Mouse (Mus musculus): ENCODE measurements around the gene Elp4.

Gene Elp4

DNA sequence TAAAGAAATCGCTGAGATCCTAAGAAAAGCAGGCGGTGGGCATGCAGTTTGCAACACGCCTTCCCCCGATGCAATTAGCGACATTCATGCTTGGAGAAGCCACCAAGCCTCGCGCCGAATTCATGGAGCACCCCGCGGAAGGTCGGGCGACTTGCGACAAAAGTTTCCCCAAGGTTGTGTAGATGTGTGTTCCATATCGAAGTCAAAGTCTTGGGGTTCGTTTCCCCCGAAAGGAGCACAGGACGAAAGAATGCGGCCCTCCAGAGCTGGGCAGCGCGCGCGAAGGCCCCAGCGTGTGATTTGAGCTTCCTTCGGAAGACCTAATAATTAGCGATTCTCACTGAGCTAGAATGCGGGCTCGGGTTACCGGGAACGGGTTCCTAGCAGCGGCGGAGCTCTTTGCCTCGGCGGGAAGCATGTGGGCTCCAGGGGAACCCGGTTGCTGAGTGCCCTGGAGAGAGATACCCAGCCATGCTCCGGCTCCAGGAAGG lies 234.9 kb downstream of the Elp4 start:
- DNase-seq, result peak in 1 of 2 experiments; percentile 10

DNA sequence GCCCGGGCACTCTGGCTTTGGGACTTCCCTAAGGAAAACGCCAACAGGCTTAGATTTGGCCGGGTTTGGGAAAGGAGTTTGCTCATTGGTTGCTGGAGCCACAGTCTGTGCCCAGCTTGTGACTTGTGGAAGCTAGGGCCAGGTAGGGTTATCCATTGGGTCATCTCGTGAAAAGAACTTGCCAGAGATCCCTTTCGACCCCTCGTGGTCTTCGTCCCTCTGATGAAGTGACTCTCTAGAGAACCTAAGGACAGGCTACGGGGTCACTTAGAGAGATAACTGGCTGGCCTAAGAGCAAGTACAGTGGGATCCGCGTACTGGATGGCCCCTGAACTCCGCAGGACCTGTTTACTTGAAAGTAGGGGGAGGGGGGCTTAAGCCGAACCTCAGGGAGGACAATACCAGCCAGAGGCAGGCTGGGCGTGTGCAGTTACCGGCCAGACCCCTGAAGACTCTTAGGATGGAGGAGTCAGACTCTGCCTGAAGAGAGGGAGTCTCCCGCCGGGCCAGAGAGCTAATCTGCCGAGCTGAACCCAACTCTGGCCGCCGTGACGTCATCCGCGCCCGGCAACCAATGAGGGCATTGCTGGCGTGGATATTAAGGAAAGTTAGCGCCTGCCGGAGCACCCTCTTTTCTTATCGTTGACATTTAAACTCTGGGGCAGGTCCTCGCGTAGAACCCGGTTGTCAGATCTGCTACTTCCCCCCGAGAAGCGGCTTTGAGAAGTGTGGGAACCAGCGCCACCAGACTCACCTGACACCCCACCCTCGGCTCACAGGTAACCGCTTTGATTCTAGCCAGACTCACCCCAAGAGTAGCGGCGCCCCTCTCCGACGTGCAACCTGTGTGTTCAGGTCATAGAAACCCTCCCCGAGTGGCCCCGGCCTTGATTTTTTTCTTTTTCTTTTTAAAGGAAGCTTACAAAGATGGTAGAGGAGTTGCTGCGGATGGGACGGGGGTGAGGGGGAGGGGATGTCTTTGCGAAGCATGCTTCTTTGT lies 235.8 kb downstream of the Elp4 start, which contains the start of gene Pax6:
TSS of gene Pax6 (plus strand) at position 630 of the 1,000 bp plus-strand sequence.
- peak in 1 of 2 experiments; percentile 18 for DNase-seq

DNA sequence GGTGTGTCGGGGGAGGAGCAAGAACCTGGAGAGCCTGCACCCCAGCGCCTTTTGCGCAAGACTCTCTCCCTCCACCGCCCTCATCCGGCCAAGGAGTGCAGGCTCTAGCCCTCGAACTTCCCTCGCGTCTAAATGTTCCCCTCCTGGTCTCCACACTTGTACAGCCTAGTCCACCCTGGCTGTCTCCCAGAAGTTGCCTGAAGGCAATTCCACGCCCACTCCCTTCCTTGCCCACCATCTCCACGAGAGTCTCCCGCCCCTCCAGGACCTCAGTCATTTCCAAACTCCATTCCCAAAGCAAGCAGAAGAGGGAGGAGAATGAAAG lies 236.8 kb downstream of the Elp4 start:
- peak in 1 of 2 experiments; percentile 22 for DNase-seq

DNA sequence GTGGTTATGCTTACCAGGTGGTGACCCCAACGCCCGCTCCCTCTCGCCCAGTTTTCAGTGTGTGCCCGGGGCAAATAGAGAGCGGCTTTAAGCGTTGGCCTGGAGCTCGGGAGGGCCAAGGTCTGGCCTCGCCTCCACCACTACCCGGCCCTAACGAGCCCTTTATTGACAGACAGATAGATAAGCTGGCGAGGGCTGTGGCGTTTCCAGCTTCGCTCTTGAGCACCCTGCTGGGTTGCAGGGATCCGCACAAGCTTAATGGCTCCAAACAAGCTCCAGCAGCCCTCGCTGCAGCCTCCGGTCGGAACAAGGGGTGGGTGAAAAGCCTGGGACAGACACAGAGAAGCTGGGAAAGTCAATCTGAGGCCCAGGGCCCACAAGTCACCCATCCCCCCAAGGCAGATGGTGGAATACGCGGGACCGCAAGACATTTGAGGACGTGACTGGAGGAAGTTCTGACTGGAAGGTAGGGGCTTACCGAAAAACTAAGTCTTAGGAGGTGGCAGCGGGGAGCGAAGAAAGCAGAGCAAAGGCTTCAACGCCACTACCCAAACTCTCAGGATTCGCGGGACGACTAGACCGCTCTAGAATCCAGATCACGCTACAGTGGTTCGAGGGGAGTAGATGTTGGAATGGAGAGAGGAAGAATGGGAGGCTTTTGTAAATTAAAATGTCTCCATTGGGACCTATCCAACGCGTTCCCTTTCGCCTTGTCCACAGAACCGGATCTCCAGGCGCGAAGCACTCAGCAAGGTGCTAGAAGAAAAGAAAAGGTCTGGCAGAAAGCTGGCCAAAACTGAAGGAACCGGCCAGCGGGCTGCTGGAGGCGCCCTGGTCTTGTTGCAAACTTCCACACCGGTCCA lies 237.4 kb downstream of the Elp4 start:
- peak in 1 of 2 experiments; percentile 4 for DNase-seq

DNA sequence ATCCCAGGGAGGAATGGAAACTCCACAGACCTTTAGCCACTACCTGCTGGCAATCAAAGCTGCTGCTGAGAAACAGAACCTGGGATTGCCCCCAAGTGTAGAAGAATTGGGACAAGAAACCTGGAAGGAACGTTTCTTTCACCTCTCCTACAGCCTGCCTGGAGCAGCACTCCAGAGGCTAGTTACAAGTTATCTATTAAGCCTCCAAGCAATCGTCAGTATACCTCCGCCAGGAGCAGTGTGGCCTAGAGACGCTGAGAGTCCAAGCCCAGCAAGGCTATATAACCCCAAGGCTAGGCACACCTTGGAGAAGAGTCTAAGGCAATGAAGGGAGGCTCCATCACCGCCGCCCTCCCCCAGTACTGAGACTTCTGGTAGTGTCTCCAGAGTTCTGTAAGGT lies 238.0 kb downstream of the Elp4 start:
- DNase-seq, result peak in 1 of 2 experiments; percentile 3

DNA sequence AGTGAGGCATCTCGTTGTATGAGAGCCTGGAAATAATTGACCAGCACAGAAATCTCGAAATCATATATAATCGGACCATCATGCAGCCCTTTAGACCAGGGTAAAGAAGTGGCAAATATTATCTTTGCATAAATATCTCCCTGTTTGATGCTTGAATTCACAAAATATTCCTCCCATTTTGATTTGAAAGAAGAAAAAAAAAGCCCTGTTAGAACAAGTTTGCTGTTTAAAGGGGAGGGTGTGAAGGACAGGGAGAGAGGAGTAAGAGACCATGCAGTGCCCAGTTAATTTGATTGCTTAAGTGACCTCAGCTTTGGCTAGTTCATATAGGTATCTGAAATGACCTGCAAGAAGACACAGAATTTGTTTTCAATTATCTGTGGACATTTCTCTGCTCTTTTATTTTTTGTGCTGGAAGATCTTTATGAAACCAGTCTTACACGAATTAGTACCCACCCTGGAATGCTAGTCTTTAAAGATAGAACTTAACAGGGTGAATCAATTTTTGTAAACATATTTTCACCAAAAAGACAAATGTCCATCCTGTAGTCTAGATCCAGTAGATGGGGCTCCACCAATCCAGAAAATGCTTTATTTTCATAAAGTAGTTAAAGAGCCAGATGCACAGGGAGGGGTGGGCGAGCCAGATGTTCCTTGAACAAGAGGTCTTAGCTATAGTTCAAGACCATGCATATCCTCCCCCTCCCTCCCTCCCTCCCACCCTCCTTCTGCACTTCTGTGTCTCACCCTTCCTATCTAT lies 238.7 kb downstream of the Elp4 start:
- DNase-seq, result no peak

DNA sequence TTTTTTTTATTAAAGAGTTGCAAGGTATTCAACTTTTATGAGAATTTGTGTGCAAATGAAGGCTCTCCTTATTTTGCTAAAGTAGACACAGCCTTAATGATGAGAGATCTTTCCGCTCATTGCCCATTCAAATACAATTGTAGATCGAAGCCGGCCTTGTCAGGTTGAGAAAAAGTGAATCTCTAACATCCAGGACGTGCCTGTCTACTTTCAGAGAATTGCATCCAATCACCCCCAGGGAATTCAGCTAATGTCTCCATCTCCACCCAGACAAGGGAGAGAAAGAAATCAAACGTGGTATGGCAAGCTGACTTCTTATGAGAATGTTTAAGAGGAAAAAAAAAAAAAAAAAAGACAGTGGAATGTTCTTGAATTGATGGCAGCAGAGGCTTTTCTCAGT lies 239.4 kb downstream of the Elp4 start:
- no peak for DNase-seq

DNA sequence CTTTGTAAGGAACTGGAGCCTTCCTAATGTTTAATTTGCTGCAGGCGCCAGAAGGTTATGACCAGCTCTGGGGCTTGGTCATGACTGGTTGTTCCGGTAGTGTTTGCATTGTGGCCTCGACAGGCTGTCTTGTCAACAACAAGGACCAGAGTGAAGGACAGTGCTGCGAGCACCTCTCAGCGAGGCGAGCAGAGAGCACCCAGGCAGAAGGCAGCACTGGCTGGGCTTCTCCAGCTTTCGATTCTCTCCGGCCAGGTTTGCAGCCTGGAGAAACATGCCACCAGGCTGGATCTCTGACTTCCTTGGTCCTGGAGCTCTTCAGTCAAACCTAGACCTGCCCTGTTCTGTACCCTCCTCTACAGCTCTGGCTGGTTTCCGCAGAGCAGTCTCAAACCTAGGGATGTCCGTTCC lies 241.3 kb downstream of the Elp4 start:
- DNase-seq, result peak in 1 of 2 experiments; percentile 3

DNA sequence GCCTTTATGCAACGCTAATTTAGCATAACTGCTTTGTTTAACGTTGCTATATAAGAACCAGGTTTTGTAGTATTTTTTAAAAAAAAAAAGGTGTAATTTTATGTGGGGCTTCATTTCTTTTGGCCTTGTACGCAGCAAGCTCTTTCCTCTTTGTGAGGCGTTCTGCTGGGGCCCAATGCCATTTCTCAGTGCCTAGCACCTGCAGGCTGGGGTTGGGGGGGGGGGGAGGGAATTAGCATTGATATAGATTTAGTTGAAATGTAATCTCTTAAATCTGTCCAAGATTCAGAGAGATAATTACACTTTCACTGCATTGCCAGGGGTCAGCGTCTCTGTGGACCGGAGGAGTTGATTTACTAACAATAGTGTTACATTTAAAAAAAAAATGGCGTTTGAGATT lies 241.8 kb downstream of the Elp4 start:
- DNase-seq, result no peak

DNA sequence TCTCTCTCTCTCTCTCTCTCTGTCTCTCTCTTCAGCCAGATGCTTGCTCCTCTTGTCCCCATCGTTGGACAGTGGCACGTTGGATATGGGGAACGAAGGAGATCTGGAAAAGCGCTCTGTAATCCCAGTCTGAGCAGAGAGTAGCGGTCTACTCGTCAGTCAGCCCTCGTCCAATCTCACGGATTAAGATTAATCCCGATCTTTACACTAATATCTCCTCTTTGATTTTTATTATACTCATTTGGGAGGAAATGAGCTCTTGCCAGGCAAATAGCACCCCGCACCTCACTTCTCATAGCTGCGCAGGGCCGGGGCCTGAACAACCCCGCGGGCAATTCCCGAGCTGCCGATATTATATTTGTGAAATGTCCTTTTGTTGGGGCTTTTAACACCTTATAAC lies 242.2 kb downstream of the Elp4 start:
- no peak for DNase-seq

DNA sequence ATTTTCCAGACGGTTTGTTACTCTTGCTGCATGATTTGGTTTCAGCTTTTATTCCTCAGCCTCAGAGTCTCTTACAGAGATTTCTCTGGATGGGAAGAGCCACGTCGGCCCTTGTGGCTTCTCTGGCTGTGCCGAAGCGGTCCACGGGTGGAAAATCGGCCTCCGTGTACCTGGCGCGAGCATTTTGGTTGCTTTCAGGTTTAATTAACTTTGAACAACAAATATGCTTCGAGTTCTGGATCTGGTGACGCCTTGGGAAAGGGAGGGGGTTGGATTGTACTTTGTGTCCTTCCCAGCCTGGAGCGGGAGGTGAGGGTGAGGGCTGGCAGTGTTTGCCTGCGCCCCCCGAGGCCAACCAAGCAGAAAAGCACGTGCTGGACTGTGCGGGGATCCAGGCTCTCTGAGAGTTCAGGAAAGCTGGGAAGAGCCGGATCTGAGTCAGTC lies 242.7 kb downstream of the Elp4 start:
- DNase-seq, result peak in 1 of 2 experiments; percentile 4

DNA sequence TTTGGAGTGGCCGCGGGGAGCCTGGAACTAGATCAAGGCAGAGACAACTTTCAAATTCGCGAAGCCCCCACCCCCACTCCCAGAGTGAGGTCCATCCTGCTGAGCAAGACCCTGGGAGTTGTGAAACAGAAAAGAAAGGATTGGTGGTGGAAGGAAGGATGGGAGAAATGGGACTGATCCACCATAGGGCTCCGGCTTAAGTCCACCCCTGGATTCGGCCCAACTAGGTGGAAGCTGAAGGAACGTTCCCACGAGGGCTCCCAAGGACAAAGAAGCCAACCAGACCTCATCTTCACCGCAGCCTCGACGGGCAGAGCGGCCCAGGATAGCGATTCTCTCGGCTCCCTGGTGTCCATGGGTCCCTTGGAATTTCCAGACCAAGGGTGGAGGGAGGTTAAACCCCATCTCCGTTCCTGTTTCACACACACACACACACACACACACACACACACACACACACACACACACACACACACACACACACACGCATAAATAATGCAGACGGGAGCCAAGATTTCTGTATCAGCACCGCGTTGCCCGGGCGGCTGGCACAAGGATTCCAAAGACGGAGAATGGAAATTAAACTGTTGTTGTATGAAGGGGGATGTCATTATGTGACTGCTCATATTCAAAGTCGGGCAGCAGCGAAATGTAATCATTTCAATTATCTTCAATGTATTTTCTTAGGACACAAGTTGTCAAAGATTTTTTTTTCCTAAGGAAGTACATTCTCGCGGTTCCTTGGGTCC lies 243.3 kb downstream of the Elp4 start:
- DNase-seq, result peak in 1 of 2 experiments; percentile 12

DNA sequence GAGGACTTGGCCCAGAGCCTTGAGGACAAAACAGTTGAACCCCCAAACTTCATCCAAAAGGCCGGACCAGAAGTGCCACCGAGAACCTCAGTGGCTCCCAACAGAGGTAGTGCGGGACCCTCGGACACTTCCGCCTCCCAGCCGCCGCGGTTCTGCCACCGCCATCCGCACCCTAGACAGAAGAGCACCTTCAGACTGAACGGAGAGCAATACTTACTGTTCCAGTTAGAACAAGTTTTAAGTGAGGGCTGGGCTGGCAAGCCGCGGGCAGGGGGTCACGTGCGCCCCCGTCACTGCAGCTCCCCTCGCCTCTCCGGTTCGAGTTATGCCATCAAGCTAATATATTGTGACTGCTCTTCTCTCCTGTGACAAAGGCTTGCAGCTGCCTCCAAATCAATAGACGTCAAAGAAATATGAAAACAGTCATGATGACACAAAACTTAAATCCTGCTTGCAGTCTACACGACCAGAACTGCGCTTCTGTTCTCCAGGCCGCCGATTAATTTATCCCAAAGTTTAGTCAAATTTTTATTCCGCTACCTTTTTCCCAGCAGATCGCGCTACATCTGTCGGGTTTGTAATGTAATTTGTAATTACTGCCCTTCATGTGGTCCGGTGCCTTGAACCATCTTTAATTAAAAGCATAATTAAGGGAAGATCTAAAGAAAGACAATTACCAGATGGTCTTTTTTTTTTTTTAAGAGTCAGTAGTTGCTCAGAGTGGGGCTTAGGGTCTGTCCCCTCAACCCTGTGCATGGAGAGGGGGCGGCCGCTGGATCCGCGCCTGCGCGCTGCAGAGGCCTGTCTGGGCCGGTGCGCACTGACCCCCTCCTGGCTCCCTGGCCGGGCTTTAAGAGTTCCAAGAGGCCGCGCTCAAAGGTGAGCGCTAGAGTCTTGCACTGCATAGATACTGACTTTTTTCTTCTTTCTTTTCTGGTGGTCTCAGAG lies 244.2 kb downstream of the Elp4 start:
- DNase-seq, result no peak

DNA sequence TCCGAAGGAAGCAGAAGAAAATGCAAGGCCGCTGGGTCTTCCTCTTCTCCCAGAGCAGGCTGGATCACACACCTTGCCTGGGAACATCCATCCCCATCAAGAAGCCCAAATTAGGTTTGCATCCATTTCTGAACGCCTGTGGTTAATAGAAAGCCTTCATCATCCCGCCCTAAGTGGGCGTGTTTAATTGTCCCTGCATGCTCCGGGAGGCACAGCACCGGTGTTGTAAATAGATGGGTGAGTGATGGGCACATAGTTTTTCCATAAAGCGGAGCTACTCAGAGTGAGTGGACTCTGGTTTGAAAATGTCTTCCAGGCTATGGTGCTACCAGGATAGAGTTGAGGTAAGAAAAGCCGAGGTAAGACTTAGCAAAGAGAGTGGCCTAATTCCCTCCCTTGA lies 245.0 kb downstream of the Elp4 start:
- no peak for DNase-seq

DNA sequence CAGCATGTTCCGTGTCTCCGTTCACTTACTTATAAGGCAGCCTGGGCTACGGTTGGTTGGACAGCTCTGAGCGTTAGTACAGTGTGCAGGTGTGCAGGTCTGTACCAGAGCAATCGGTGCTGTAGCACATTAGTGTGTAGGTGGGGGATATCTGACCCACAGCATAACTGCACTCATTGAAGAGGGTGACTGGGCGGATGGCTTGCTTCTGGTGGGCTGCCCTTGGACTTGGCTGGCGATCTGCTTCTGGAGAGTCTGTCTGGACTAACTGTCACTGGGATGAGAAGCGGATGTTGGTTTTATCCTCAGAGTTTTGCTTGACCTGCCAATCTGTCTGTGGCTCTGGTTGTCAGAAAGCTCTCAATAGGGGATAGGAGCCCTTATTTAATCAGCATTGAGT lies 247.9 kb downstream of the Elp4 start:
- no peak for DNase-seq
